Mouse (Mus musculus) midbrain, embryonic 13.5 days (tissue): ENCODE measurements around the gene Ehd4. TPM values are rescaled to one million over a fixed set of nuclear protein-coding genes. Genes with fewer than 3 reads are reported as not detected.

Source experiments
- ATAC-seq: fragments of 200-750 bp; cut with Nextera tagmentation; 2 replicates; pipeline ENCODE4 v1.8.0; 2017; ENCODE audit warnings: mild to moderate bottlenecking, moderate TSS enrichment, moderate library complexity
- H3K27ac ChIP-seq: fragments of 300-500 bp; sonication (generic); 2 replicates; pipeline ENCODE4 v1.5.1; 2015; ENCODE audit warnings: inconsistent platforms, mild to moderate bottlenecking, moderate library complexity
- H3K27me3 ChIP-seq: fragments of 300-500 bp; sonication (generic); 2 replicates; pipeline ENCODE4 v1.6.1; 2015; ENCODE audit warnings: mild to moderate bottlenecking, inconsistent platforms
- H3K36me3 ChIP-seq: fragments of 300-500 bp; sonication (generic); 2 replicates; pipeline ENCODE4 v1.6.1; 2015; ENCODE audit warnings: mild to moderate bottlenecking, inconsistent platforms
- H3K4me1 ChIP-seq: fragments of 300-500 bp; sonication (generic); replicated peaks from 2 replicates; pipeline ENCODE4 v1.6.1; 2015; ENCODE audit warnings: inconsistent platforms
- H3K4me2 ChIP-seq: fragments of 300-500 bp; sonication (generic); replicated peaks from 2 replicates; pipeline ENCODE4 v1.6.1; 2015; ENCODE audit warnings: moderate library complexity, mild to moderate bottlenecking, inconsistent platforms
- H3K4me3 ChIP-seq: fragments of 300-500 bp; sonication (generic); replicated peaks from 2 replicates; pipeline ENCODE4 v1.5.1; 2015; ENCODE audit warnings: mild to moderate bottlenecking, inconsistent platforms
- H3K9ac ChIP-seq: fragments of 300-500 bp; sonication (generic); replicated peaks from 2 replicates; pipeline ENCODE4 v1.6.1; 2015; ENCODE audit warnings: mild to moderate bottlenecking, inconsistent platforms
- H3K9me3 ChIP-seq: fragments of 300-500 bp; sonication (generic); 2 replicates; pipeline ENCODE4 v1.6.1; 2016; ENCODE audit warnings: mild to moderate bottlenecking, inconsistent platforms
- WGBS: fragments of 180-500 bp; shearing (Covaris S2); methylation state at CpG from one replicate; pipeline ENCODE4 v1.1.7; 2015; 5-methylcytosine and 5-hydroxymethylcytosine counted together
- polyA plus RNA-seq: library from polyadenylated mRNA; unstranded; fragments of >200 nt; fragmentation: Nextera tagmentation; extraction: Ambion mirVana; gene quantifications from 2 replicates; pipeline ENCODE4 v1.2.1, GENCODE M21; 2015

Ehd4 gene
- polyA plus RNA-seq, 1 experiment from 2014 or later, result 14.1 TPM

DNA sequence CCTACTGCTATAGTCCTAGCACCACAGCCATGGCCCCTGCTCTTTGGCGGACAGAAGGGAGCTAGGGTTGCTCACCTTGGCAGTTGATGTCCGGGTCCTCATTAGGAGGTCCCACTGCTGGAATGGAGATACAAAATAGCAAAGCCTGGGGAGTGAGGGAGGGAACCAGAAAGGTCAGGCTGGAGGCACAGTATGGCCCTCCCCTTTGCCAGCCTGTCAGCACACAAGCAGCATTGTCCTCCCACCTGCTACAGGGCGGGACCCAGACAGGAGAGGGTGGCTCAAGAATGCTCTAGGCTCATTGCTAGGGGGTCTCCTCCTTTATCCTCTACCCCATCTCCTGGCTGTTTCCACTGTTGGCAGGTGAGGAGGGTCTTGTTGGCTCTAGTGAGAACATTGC lies 68.4 kb downstream of the Ehd4 start:
- no peaks in the 10 kb centered on the region for H3K27me3 ChIP-seq
- no peaks in the 10 kb centered on the region for H3K4me1 ChIP-seq
- no peak for ATAC-seq
- 90% methylated on average over 3 of the region's 3 CpGs for WGBS
- no peak overlapping the region for H3K4me3 ChIP-seq
- no peaks in the 10 kb centered on the region for H3K9me3 ChIP-seq
- H3K27ac ChIP-seq, result no peak overlapping the region
- H3K36me3 ChIP-seq, result no peaks in the 10 kb centered on the region
- no peak overlapping the region for H3K9ac ChIP-seq
- H3K4me2 ChIP-seq, result no peak overlapping the region

DNA sequence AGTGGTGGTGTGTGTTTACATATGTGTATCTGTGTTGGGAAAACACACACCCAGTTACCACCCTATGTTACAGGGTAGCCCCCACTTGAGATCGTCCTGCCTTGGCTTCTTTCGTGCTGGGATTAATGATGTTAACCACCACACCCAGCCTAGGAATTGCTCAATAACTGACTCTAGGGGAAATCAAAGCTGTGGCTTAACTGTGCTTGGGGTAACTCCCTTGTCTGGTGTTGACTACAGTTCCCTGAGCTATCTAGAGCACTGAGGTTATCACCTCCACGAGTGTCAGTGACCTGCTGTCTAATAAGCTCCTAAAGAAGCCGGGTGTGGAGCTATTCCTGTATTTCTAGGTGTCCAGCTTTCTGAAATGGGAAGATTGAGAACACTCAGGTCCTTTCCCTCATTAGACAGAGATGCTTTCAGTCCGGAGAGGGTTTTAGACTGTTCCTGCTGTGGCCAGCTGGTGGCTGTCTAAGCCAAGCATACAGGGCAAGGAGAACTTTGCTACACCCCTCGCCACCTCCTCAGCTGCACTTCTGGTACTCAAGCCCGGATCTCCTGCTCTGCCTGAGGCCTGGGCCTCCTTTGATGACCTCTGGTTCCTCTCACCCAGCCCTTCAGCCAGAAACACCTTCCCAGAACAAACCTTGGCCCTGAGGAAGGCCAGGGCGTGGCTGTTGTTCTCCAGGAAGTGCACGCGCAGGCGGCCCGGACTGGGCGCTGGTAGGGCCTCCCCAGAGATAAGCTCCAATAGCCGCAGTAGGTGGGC lies 69.6 kb downstream of the Ehd4 start:
- Histone ChIP-seq H3K9ac (no peak overlapping the region), H3K4me3 (no peak overlapping the region), H3K4me1 (no peaks in the 10 kb centered on the region), H3K27ac (no peak overlapping the region), H3K27me3 (no peaks in the 10 kb centered on the region), H3K9me3 (no peaks in the 10 kb centered on the region), H3K4me2 (no peak overlapping the region), H3K36me3 (no peaks in the 10 kb centered on the region)
- WGBS, result 76% methylated on average over 14 of the region's 14 CpGs
- ATAC-seq, result no peak

- ATAC-seq, result no peak
- 75% methylated on average over 2 of the region's 2 CpGs for WGBS
These were observed 72.0 kb downstream of the Ehd4 start for GRCm38 (mm10) chr2:120082416-120082815.

DNA sequence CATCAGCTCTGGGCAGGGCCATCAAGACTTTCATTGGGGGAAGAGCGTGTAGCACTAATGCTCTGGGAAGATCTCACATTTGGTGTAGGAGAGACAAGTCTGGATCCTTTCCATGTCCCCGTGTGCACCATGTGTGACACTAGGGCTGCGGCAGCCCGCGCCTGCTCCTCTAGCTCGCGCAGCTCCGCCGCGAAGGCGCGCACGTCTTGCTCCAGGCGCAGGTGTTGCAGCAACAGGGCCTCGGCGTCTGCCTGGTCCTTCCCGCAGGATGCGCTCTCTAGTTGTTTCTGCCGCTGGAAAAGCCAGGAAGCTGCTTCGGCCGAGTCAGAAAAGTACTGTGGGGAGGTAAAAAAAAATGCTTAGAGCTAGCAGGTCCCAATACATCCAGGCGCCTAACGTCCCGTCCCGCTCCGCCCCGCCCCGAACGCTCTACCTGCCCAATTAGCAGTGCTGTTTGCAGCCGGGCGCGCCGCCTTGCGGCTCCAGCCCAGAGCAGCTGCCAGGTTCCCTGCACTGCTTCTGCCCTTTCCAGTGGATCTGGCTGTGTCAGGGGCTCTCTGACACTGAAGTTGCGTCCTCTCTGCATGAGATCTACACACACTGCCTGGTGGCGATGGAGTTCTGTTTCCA lies 78.2 kb downstream of the Ehd4 start:
- Histone ChIP-seq H3K9ac (peak overlapping the region; percentile 46; the same call in 1 of the 2 replicates), H3K36me3 (no peaks in the 10 kb centered on the region), H3K9me3 (no peaks in the 10 kb centered on the region), H3K27me3 (peaks cover 35% of the 10 kb centered on the region), H3K4me1 (peaks cover 11% of the 10 kb centered on the region), H3K27ac (no peak overlapping the region), H3K4me2 (peak overlapping the region; percentile 67), H3K4me3 (peak overlapping the region; percentile 41)
- WGBS, result 2% methylated on average over 36 of the region's 36 CpGs
- ATAC-seq, result peak; percentile 80

More at GRCm38 (mm10) chr2:120082416-120082815, 72.0 kb downstream of the Ehd4 start:
- H3K27me3 ChIP-seq, result peaks cover 2% of the 10 kb centered on the region
- H3K4me1 ChIP-seq, result no peaks in the 10 kb centered on the region
- no peak overlapping the region for H3K4me3 ChIP-seq
- H3K9ac ChIP-seq, result no peak overlapping the region
- no peaks in the 10 kb centered on the region for H3K9me3 ChIP-seq
- no peak overlapping the region for H3K27ac ChIP-seq
- H3K4me2 ChIP-seq, result no peak overlapping the region
- no peaks in the 10 kb centered on the region for H3K36me3 ChIP-seq

DNA sequence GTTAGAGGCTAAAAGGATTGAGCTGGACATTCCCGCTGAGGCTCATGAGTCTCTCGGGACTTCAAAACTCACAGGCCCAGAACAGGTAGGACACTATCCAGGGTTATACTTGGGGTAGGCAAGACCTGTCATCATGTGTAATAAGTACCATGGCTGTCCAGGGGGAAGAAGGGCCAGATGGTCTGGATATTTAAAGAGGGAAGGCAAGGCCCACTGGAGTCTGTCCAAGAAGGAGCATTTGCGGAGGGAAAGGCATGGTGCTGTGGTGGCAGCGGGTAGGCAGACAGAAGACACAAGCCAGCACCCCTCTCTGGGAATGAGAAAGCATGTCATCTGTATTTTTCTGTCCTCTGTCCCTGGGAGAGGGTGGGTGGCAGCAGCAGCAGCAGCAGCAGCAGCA lies 80.3 kb downstream of the Ehd4 start:
- WGBS, result 92% methylated on average over 4 of the region's 4 CpGs

GRCm38 (mm10) chr2:120069466-120069990 lies 84.9 kb downstream of the Ehd4 start:
- Histone ChIP-seq H3K9me3 (no peaks in the 10 kb centered on the region), H3K4me3 (no peak overlapping the region), H3K4me1 (no peaks in the 10 kb centered on the region), H3K9ac (no peak overlapping the region), H3K27me3 (peaks cover 4% of the 10 kb centered on the region; the same call in 1 of the 2 replicates), H3K36me3 (no peaks in the 10 kb centered on the region), H3K27ac (no peak overlapping the region), H3K4me2 (no peak overlapping the region)
- ATAC-seq, result no peak
- WGBS, result 66% methylated on average over 8 of the region's 8 CpGs

More for the DNA sequence above, 80.3 kb downstream of the Ehd4 start:
- H3K36me3 ChIP-seq, result no peaks in the 10 kb centered on the region
- no peaks in the 10 kb centered on the region for H3K9me3 ChIP-seq
- H3K27me3 ChIP-seq, result peaks cover 35% of the 10 kb centered on the region
- no peak overlapping the region for H3K4me2 ChIP-seq
- H3K4me3 ChIP-seq, result no peak overlapping the region
- no peak for ATAC-seq
- H3K4me1 ChIP-seq, result peaks cover 11% of the 10 kb centered on the region
- no peak overlapping the region for H3K9ac ChIP-seq
- H3K27ac ChIP-seq, result no peak overlapping the region

GRCm38 (mm10) chr2:120068555-120069465 lies 85.6 kb downstream of the Ehd4 start:
- Histone ChIP-seq H3K36me3 (no peaks in the 10 kb centered on the region), H3K27me3 (no peaks in the 10 kb centered on the region), H3K9me3 (no peaks in the 10 kb centered on the region), H3K4me2 (peak overlapping the region; percentile 25), H3K27ac (no peak overlapping the region), H3K4me1 (no peaks in the 10 kb centered on the region), H3K4me3 (no peak overlapping the region), H3K9ac (no peak overlapping the region)
- 38% methylated on average over 16 of the region's 16 CpGs for WGBS
- ATAC-seq, result peak; percentile 65

- Histone ChIP-seq H3K4me2 (no peak overlapping the region), H3K4me1 (no peaks in the 10 kb centered on the region), H3K27me3 (no peaks in the 10 kb centered on the region), H3K9ac (no peak overlapping the region), H3K4me3 (no peak overlapping the region), H3K36me3 (no peaks in the 10 kb centered on the region), H3K27ac (no peak overlapping the region), H3K9me3 (no peaks in the 10 kb centered on the region)
- 84% methylated on average over 3 of the region's 3 CpGs for WGBS
- ATAC-seq, result no peak
These were observed 88.2 kb downstream of the Ehd4 start for GRCm38 (mm10) chr2:120066224-120066623.

- WGBS, result 90% methylated on average over 10 of the region's 10 CpGs
- H3K4me2 ChIP-seq, result no peak overlapping the region
- H3K9me3 ChIP-seq, result no peaks in the 10 kb centered on the region
- H3K27me3 ChIP-seq, result no peaks in the 10 kb centered on the region
- no peak overlapping the region for H3K27ac ChIP-seq
- ATAC-seq, result no peak
- no peak overlapping the region for H3K4me3 ChIP-seq
- no peaks in the 10 kb centered on the region for H3K36me3 ChIP-seq
- no peak overlapping the region for H3K9ac ChIP-seq
- H3K4me1 ChIP-seq, result no peaks in the 10 kb centered on the region
These were observed 89.2 kb downstream of the Ehd4 start for GRCm38 (mm10) chr2:120065243-120065642.

DNA sequence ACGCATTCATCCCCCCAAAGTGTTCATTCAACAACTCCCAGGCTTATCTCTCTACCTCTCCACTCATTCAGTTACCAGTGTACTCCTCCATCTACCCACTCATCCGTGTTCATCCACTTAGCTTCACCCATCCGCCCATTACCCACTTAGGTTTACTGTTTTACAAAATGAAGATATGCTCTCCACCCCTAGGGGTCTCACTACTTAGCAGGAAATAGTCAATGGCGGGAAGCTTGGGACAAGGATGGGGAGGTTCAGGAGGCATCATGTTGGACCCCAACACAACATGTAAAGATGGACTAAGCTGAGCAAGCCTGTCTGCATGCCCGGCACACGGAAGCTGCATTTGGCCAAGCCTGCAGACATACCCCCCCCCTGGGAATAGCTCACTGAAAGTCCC lies 89.8 kb downstream of the Ehd4 start:
- Histone ChIP-seq H3K9ac (no peak overlapping the region), H3K4me2 (no peak overlapping the region), H3K27me3 (no peaks in the 10 kb centered on the region), H3K27ac (no peak overlapping the region), H3K36me3 (no peaks in the 10 kb centered on the region), H3K9me3 (no peaks in the 10 kb centered on the region), H3K4me1 (no peaks in the 10 kb centered on the region), H3K4me3 (no peak overlapping the region)
- 87% methylated on average over 6 of the region's 6 CpGs for WGBS
- ATAC-seq, result no peak

DNA sequence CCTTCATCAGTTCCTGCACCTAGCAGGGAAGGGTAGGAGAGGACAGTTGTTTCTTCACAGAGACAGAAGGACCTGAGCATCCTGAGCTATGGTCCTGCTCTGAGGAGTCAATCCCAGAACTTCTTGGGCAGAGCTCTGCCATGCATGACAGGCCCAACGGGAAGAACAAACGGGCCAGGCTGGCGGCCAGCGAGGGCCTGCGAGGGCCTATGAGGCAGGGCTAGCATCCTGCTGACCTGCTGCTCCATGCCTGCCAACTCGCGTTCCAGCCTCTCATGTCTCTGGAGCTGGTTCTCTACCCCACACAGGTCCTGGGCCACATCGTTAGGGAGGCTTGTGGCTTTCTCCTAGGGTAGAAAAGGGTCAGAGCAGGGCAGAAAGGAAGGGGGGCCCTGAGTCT lies 92.2 kb downstream of the Ehd4 start:
- Histone ChIP-seq H3K9ac (no peak overlapping the region; the same call in 1 of the 2 replicates), H3K4me3 (no peak overlapping the region), H3K36me3 (no peaks in the 10 kb centered on the region), H3K9me3 (no peaks in the 10 kb centered on the region), H3K27ac (no peak overlapping the region), H3K27me3 (no peaks in the 10 kb centered on the region), H3K4me2 (no peak overlapping the region), H3K4me1 (no peaks in the 10 kb centered on the region)
- 73% methylated on average over 8 of the region's 8 CpGs for WGBS
- ATAC-seq, result no peak

DNA sequence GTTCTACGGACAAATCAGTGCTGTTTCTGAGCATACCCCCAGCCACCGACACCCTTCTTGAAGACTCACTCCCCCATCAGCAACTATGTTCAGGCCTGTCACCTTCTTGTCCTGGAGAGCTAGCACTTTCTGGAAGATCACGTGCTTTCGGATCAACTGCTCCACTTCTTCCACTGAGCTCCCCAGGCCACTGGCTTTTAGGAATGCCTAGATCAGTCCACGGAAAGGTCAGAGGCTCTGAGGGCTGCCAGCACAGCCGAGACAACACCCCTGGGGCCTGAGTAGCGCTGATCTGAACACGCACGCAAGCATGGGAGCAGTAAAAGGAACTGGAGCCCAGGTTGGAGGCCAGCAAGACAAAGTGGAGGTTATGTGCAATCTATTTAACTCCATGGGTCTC lies 93.8 kb downstream of the Ehd4 start:
- Histone ChIP-seq H3K9ac (no peak overlapping the region), H3K9me3 (no peaks in the 10 kb centered on the region), H3K4me3 (no peak overlapping the region), H3K4me1 (no peaks in the 10 kb centered on the region), H3K4me2 (no peak overlapping the region), H3K27ac (no peak overlapping the region), H3K27me3 (no peaks in the 10 kb centered on the region), H3K36me3 (no peaks in the 10 kb centered on the region)
- ATAC-seq, result no peak
- WGBS, result 79% methylated on average over 9 of the region's 9 CpGs
